Mouse (Mus musculus): Measurements from ENCODE around the gene Litaf. TPM values are rescaled to one million over a fixed set of nuclear protein-coding genes. Genes with fewer than 3 reads are reported as not detected.

Litaf gene
- total and polyA plus RNA-seq, 3 experiments, result 25.7 to 50.1 TPM; not detected in 1

DNA sequence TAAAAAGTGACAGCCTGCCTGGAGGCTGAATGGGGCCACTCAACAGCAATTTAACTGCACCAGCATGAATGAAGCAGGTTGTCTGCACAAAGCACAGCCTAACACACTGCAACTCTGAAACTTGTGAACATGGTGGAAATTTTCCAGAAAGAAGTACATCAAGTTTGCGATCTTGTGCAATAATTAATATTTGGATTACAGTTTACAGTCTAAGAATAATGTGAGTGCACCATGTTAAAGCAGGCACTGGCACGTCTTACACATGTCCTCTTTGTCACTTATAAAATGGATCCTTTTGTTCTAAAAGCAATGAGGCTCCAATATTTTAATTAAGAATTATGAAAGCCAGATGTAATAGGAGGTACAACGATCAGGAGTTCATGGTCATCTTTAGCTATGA, 31.3 kb upstream of the Litaf start:
- Histone ChIP-seq H3K79me2 (ENCODE audit: control insufficient read depth, insufficient read depth, low read length, poor library complexity) (peaks cover 1% of the 10 kb centered on the region; the same call in 1 of the 2 replicates), H3K27me3 (ENCODE audit: control insufficient read depth in 1 of 2, insufficient read depth in 2 of 2, low read length in 2 of 2) (no peaks in the 10 kb centered on the region), H3K9ac (ENCODE audit: control insufficient read depth, low read depth, low read length, poor library complexity, severe bottlenecking) (no peak overlapping the region), H3K36me3 (ENCODE audit: control insufficient read depth in 1 of 2, insufficient read depth in 2 of 2, low read length in 2 of 2) (peaks cover 15 to 20% of the 10 kb centered on the region in 2 experiments), H3K27ac (ENCODE audit: control insufficient read depth, low read depth, low read length) (no peak overlapping the region), H3K9me3 (replicated peaks; ENCODE audit: insufficient read depth, low read length) (no peaks in the 10 kb centered on the region), H3K4me1 (ENCODE audit: control insufficient read depth in 1 of 2, insufficient read depth in 2 of 2, low read length in 2 of 2) (peaks cover 6 to 7% of the 10 kb centered on the region in 2 experiments; a peak in 2 of 4 replicates), H3K4me3 (ENCODE audit: control insufficient read depth in 1 of 2, insufficient read depth in 1 of 2, low read depth in 2 of 2, low read length in 2 of 2) (no peak overlapping the region)
- TF ChIP-seq MXI1 (IDR thresholded peaks at IDR 0.05; ENCODE audit: low read depth, low read length) (no peak), TCF12 (IDR thresholded peaks at IDR 0.05; ENCODE audit: low read depth, low read length) (no peak), ETS1 (IDR thresholded peaks at IDR 0.05; ENCODE audit: low read depth, low read length) (no peak), ZKSCAN1 (IDR thresholded peaks at IDR 0.05; ENCODE audit: low read depth, low read length) (no peak), SIN3A (IDR thresholded peaks at IDR 0.05; ENCODE audit: low read length) (no peak), E2F4 (IDR thresholded peaks at IDR 0.05; ENCODE audit: borderline replicate concordance, low read depth, low read length) (no peak), BHLHE40 (IDR thresholded peaks at IDR 0.05; ENCODE audit: borderline replicate concordance, low read depth, low read length) (no peak)
- DNase-seq (ENCODE audit: low read depth, low spot score), result no peak

GRCm38 (mm10) chr16:11093717-11094386, 27.9 kb upstream of the Litaf start:
- TF ChIP-seq MAX (IDR thresholded peaks at IDR 0.05; ENCODE audit: low read length), result no peak
- TF ChIP-seq JUND (IDR thresholded peaks at IDR 0.05; ENCODE audit: low read depth, low read length), result no peak
- no peak for TF ChIP-seq ZKSCAN1 (IDR thresholded peaks at IDR 0.05; ENCODE audit: low read depth, low read length)
- no peak for TF ChIP-seq CHD1 (IDR thresholded peaks at IDR 0.05; ENCODE audit: low read depth, low read length)
- no peak for TF ChIP-seq TBP (IDR thresholded peaks at IDR 0.05; ENCODE audit: low read depth, low read length)
- no peak for TF ChIP-seq ZMIZ1 (IDR thresholded peaks at IDR 0.05; ENCODE audit: low read depth, low read length)
- no peak for TF ChIP-seq KAT2A (conservative IDR thresholded peaks at IDR 0.05; ENCODE audit: low read depth, low read length)
- no peak for TF ChIP-seq ELF1 (IDR thresholded peaks at IDR 0.05; ENCODE audit: low read depth, low read length)
- TF ChIP-seq NRF1 (IDR thresholded peaks at IDR 0.05; ENCODE audit: insufficient read depth, low read depth, low read length, poor library complexity, severe bottlenecking), result no peak
- TF ChIP-seq HCFC1 (IDR thresholded peaks at IDR 0.05; ENCODE audit: low read depth, low read length), result no peak
- TF ChIP-seq MAFK (IDR thresholded peaks at IDR 0.05; ENCODE audit: borderline replicate concordance, low read depth, low read length), result no peak
- TF ChIP-seq EP300 (IDR thresholded peaks at IDR 0.05; ENCODE audit: low read depth in 1 of 2, low read length in 2 of 2), result no peak
- H3K27me3 ChIP-seq (ENCODE audit: control insufficient read depth in 1 of 2, insufficient read depth in 2 of 2, low read length in 2 of 2), result no peaks in the 10 kb centered on the region
- DNase-seq (ENCODE audit: low read depth, low spot score), result no peak
- no peak overlapping the region for H3K27ac ChIP-seq (ENCODE audit: control insufficient read depth, low read depth, low read length)
- H3K79me2 ChIP-seq (ENCODE audit: control insufficient read depth, insufficient read depth, low read length, poor library complexity), result peaks cover 1% of the 10 kb centered on the region; the same call in 1 of the 2 replicates
- no peak overlapping the region for H3K9ac ChIP-seq (ENCODE audit: control insufficient read depth, low read depth, low read length, poor library complexity, severe bottlenecking)
- peaks cover 0 to 3% of the 10 kb centered on the region in 2 experiments; a peak in 1 of 4 replicates for H3K4me1 ChIP-seq (ENCODE audit: control insufficient read depth in 1 of 2, insufficient read depth in 2 of 2, low read length in 2 of 2)
- no peaks in the 10 kb centered on the region for H3K9me3 ChIP-seq (replicated peaks; ENCODE audit: insufficient read depth, low read length)
- H3K36me3 ChIP-seq (ENCODE audit: control insufficient read depth in 1 of 2, insufficient read depth in 2 of 2, low read length in 2 of 2), result peaks cover 0 to 30% of the 10 kb centered on the region in 2 experiments; a peak in 2 of 4 replicates
- no peak overlapping the region for H3K4me3 ChIP-seq (ENCODE audit: control insufficient read depth in 1 of 2, insufficient read depth in 1 of 2, low read depth in 2 of 2, low read length in 2 of 2)

Measured in MEL (cell line).